Mouse (Mus musculus) stomach, embryonic 14.5 days (tissue): ENCODE results near the gene Gm11569. TPM values are rescaled to one million over a fixed set of nuclear protein-coding genes. Genes with fewer than 3 reads are reported as not detected.
"Not testable (repeated sequence)": the region's sequence is repeated elsewhere in the genome, so short reads cannot be mapped to it uniquely, and the experiment has no call there.

Experiments
- ATAC-seq: fragments of 200-750 bp; cut with Nextera tagmentation; 2 replicates; pipeline ENCODE4 v1.8.0; 2017; ENCODE audit warnings: low read depth, moderate TSS enrichment; ENCODE audit not compliant: insufficient number of reproducible peaks, insufficient read depth, low FRiP score
- H3K27ac ChIP-seq: fragments of 300-500 bp; sonication (generic); 2 replicates; pipeline ENCODE4 v1.5.1; 2014; ENCODE audit warnings: mild to moderate bottlenecking, low read length, moderate library complexity, mixed read lengths
- H3K27me3 ChIP-seq: fragments of 300-500 bp; sonication (generic); 2 replicates; pipeline ENCODE4 v1.6.1; 2014; ENCODE audit warnings: low read length, control low read depth, mixed read lengths; ENCODE audit not compliant: control insufficient read depth, insufficient read depth
- H3K36me3 ChIP-seq: fragments of 300-500 bp; sonication (generic); 2 replicates; pipeline ENCODE4 v1.6.1; 2014; ENCODE audit warnings: mild to moderate bottlenecking, control low read depth, low read length, moderate library complexity, mixed read lengths; ENCODE audit not compliant: control insufficient read depth, insufficient read depth
- H3K4me1 ChIP-seq: fragments of 300-500 bp; sonication (generic); 2 replicates; pipeline ENCODE4 v1.6.1; 2014; ENCODE audit warnings: low read length, control low read depth, mixed read lengths; ENCODE audit not compliant: control insufficient read depth, insufficient read depth
- H3K4me2 ChIP-seq: fragments of 300-500 bp; sonication (generic); replicated peaks from 2 replicates; pipeline ENCODE4 v1.6.1; 2014; ENCODE audit warnings: low read depth, low read length, control low read depth
- H3K4me3 ChIP-seq: fragments of 300-500 bp; sonication (generic); 2 replicates; pipeline ENCODE4 v1.5.1; 2014; ENCODE audit warnings: low read depth, low read length, control low read depth
- H3K9ac ChIP-seq: fragments of 300-500 bp; sonication (generic); replicated peaks from 2 replicates; pipeline ENCODE4 v1.6.1; 2014; ENCODE audit warnings: low read depth, mild to moderate bottlenecking, control low read depth, low read length, moderate library complexity, mixed read lengths
- H3K9me3 ChIP-seq: fragments of 300-500 bp; sonication (generic); 2 replicates; pipeline ENCODE4 v1.6.1; 2016; ENCODE audit warnings: low read depth, low read length, control low read depth; ENCODE audit not compliant: control insufficient read depth
- WGBS: fragments of 180-500 bp; shearing (Covaris S2); extraction: QIAGEN DNeasy Blood & Tissue Kit; methylation state at CpG from one replicate; pipeline ENCODE4 v1.1.7; 2014; 5-methylcytosine and 5-hydroxymethylcytosine counted together
- polyA plus RNA-seq: library from polyadenylated mRNA; unstranded; fragments of >200 nt; fragmentation: Nextera tagmentation; extraction: Ambion mirVana; gene quantifications from 2 replicates; pipeline ENCODE4 v1.2.1, GENCODE M21; 2014

The Gm11569 gene
- polyA plus RNA-seq, 1 experiment from 2014 or later: not detected

DNA sequence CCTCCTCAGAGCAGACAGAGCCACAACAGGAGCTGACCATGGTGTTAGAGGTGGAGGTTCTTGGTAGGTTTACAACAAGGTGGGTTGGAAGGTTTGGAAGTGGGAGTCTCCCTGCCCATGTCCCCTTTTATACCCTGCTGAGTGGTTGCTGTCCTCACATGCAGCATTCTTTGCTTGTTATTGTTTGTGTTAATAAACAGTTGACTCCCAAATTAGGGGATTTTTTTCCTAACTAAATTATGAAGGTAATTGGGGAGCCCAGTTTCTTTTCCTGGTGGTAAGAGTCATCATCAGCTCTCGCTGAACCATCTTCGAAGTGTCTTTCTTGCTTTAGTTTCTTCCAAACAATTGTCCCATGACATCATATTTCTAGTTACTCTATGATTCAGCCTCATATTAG, 18.1 kb downstream of the Gm11569 start, which contains the start of gene Krtap4-8:
Gene Krtap4-8, minus strand, starts transcription at position 101 of the 400 bp plus-strand sequence.
- ATAC-seq: no peak
- no peak within 1 kb of the TSS for H3K9ac ChIP-seq
- no peaks in the 10 kb centered on the region for H3K9me3 ChIP-seq
- H3K4me2 ChIP-seq: no peak within 1 kb of the TSS
- H3K27ac ChIP-seq: no peak within 1 kb of the TSS
- no peaks in the 10 kb centered on the region for H3K27me3 ChIP-seq
- 0 out of 2 replicates have a peak, but pooled peaks cover 4% of the 10 kb centered on the region for H3K4me1 ChIP-seq
- H3K4me3 ChIP-seq: no peak within 1 kb of the TSS
- no peaks in the 10 kb centered on the region for H3K36me3 ChIP-seq
- 90% methylated on average over 2 of the region's 2 CpGs for WGBS

DNA sequence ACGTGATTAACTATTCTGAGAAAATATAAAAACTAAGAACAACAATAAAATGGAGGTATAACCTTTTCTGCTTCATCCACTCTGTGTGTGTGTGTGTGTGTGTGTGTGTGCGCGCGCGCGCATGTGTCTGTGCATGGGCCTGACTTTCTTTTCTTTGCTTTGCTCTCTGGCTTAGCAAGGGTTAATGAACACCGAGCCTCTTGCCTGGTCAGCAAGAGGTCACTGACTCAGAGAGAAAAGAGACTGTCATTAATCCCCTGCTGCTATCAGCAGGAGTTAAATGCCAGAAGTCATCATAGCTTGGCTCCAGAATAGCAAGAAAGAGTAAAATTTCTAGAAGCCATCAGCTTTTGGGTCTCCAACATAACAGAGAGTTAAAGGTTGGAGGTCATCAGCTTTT, 20.3 kb downstream of the Gm11569 start:
- H3K4me3 ChIP-seq: no peak overlapping the region
- 0 out of 2 replicates have a peak, but pooled peaks cover 4% of the 10 kb centered on the region for H3K4me1 ChIP-seq
- no peak for ATAC-seq
- no peaks in the 10 kb centered on the region for H3K9me3 ChIP-seq
- no peaks in the 10 kb centered on the region for H3K27me3 ChIP-seq
- H3K27ac ChIP-seq: no peak overlapping the region
- no peak overlapping the region for H3K9ac ChIP-seq
- WGBS: 54% methylated on average over 7 of the region's 7 CpGs
- no peak overlapping the region for H3K4me2 ChIP-seq
- no peaks in the 10 kb centered on the region for H3K36me3 ChIP-seq

DNA sequence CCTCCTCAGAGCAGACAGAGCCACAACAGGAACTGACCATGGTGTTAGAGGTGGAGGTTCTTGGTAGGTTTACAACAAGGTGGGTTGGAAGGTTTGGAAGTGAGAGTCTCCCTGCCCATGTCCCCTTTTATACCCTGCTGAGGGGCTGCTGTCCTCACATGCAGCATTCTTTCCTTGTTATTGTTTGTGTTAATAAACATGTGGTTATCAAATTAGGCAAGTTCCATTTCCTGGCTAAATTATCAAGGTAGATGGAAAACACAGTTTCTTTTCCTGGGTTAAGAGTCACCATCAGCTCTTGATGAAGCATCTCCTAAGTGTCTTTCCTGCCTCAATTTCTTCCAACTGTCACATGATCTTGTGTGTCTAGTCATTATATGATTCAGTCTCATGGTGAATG, 25.9 kb downstream of the Gm11569 start, which contains the start of gene Gm11595:
Gene Gm11595, minus strand, starts transcription at position 101 of the 400 bp plus-strand sequence.
- not testable (repeated sequence) for H3K9me3 ChIP-seq, H3K4me2 ChIP-seq, H3K27me3 ChIP-seq, H3K4me3 ChIP-seq, ATAC-seq, H3K36me3 ChIP-seq, H3K27ac ChIP-seq, H3K9ac ChIP-seq, H3K4me1 ChIP-seq

DNA sequence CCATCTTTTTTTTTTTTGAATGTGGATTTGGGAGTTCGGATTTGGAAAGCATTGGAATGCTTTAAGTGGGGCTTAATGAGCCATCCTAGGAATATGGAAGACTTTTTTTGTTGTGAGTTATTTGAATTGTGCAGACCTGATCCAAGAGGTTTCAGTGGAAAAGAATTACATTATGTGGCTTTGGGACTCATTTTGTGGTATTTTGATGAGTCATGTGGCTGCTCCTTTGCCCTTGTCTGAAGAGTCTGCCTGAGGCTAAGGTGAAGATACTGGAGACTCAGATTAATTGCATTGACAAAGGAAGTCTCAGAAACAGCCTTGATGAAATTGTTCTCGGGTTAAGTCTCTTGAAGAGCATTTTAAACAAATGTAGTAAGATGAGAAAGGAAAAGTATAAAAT, 30.3 kb downstream of the Gm11569 start:
- H3K4me2 ChIP-seq: no peak overlapping the region
- no peak overlapping the region for H3K9ac ChIP-seq
- whole genome bisulfite sequencing: 66% methylated on average over 2 of the region's 2 CpGs
- H3K4me1 ChIP-seq: no peaks in the 10 kb centered on the region
- no peaks in the 10 kb centered on the region for H3K27me3 ChIP-seq
- no peak overlapping the region for H3K27ac ChIP-seq
- no peak overlapping the region for H3K4me3 ChIP-seq
- H3K36me3 ChIP-seq: no peaks in the 10 kb centered on the region
- ATAC-seq: no peak
- no peaks in the 10 kb centered on the region for H3K9me3 ChIP-seq

DNA sequence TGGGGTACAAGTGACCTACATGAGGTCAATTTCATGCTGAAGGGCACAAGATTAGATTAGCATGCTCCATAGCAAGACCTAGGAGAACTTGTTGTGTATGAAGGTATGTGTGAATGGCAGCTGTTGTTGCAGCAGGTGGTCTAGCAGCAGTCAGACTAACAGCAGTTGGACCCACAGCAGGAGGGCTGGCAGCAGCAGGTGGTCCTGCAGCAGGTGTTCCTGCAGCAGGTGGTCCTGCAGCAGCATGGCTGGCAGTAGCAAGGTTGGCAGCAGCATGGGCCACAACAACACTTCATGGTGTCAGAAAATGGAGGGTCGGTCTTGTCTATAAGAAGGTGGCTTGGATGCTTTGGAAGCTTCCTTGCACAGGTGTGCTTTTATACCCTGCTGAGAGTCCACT, 39.9 kb downstream of the Gm11569 start:
- Histone ChIP-seq H3K9me3 (no peaks in the 10 kb centered on the region), H3K27ac (no peak overlapping the region), H3K9ac (no peak overlapping the region), H3K27me3 (no peaks in the 10 kb centered on the region), H3K36me3 (no peaks in the 10 kb centered on the region), H3K4me3 (no peak overlapping the region), H3K4me2 (no peak overlapping the region), H3K4me1 (no peaks in the 10 kb centered on the region)
- no peak for ATAC-seq
- WGBS: 93% methylated on average over 1 of the region's 1 CpGs

Other genes starting within 250 kb of the Gm11569 start
- not detected in 2 replicates for gene Krtap3-3, start 248.1 kb downstream of the Gm11569 start, polyA plus RNA-seq
- gene Krtap3-2, start 242.1 kb downstream of the Gm11569 start, polyA plus RNA-seq: not detected in 2 replicates
- not detected in 2 replicates for gene Gm11939, start 239.5 kb downstream of the Gm11569 start, polyA plus RNA-seq
- gene Krtap3-1, start 232.3 kb downstream of the Gm11569 start, polyA plus RNA-seq: not detected in 2 replicates
- not detected in 2 replicates for gene Krtap1-5, start 217.9 kb downstream of the Gm11569 start, polyA plus RNA-seq
- not detected in 2 replicates for gene Krtap1-4, start 215.3 kb downstream of the Gm11569 start, polyA plus RNA-seq
- not detected in 2 replicates for gene Krtap1-3, start 207.6 kb downstream of the Gm11569 start, polyA plus RNA-seq
- not detected in 2 replicates for gene Krtap9-3, start 200.8 kb downstream of the Gm11569 start, polyA plus RNA-seq
- not detected in 2 replicates for gene Gm11938, start 195.6 kb downstream of the Gm11569 start, polyA plus RNA-seq
- gene Gm11937, start 188.7 kb downstream of the Gm11569 start, polyA plus RNA-seq: not detected in 2 replicates
- not detected in 2 replicates for gene Krtap2-4, start 184.1 kb downstream of the Gm11569 start, polyA plus RNA-seq
- gene Gm11562, start 178.5 kb downstream of the Gm11569 start, polyA plus RNA-seq: not detected in 2 replicates
- gene Krtap4-1, start 170.7 kb downstream of the Gm11569 start, polyA plus RNA-seq: not detected in 2 replicates
- not detected in 2 replicates for gene Krtap4-2, start 163.8 kb downstream of the Gm11569 start, polyA plus RNA-seq
- not detected in 2 replicates for gene Krtap4-7, start 154.8 kb downstream of the Gm11569 start, polyA plus RNA-seq
- gene Gm11555, start 148.7 kb downstream of the Gm11569 start, polyA plus RNA-seq: not detected in 2 replicates
- not detected in 2 replicates for gene Gm11563, start 140.0 kb downstream of the Gm11569 start, polyA plus RNA-seq
- not detected in 2 replicates for gene Krtap4-6, start 133.0 kb downstream of the Gm11569 start, polyA plus RNA-seq
- gene Gm14190, start 108.2 kb downstream of the Gm11569 start, polyA plus RNA-seq: not detected in 2 replicates
- not detected in 2 replicates for gene Gm14180, start 64.6 kb downstream of the Gm11569 start, polyA plus RNA-seq
- gene Gm11595, start 26.0 kb downstream of the Gm11569 start, polyA plus RNA-seq: not detected in 2 replicates
- gene Krtap4-8, start 18.2 kb downstream of the Gm11569 start, polyA plus RNA-seq: not detected in 2 replicates
- gene Krtap4-9, start 13.7 kb downstream of the Gm11569 start, polyA plus RNA-seq: not detected in 2 replicates
- gene Gm11596, start 5.5 kb downstream of the Gm11569 start, polyA plus RNA-seq: not detected in 2 replicates
- gene Gm11554, start 5.5 kb upstream of the Gm11569 start, polyA plus RNA-seq: not detected in 2 replicates
- gene Krtap4-13, start 11.0 kb upstream of the Gm11569 start, polyA plus RNA-seq: not detected in 2 replicates
- gene Gm11564, start 16.7 kb upstream of the Gm11569 start, polyA plus RNA-seq: not detected in 2 replicates
- gene 2300003K06Rik, start 39.1 kb upstream of the Gm11569 start, polyA plus RNA-seq: not detected in 2 replicates
- gene Krtap4-16, start 52.7 kb upstream of the Gm11569 start, polyA plus RNA-seq: not detected in 2 replicates
- not detected in 2 replicates for gene Gm11568, start 59.0 kb upstream of the Gm11569 start, polyA plus RNA-seq
- gene Gm11559, start 65.5 kb upstream of the Gm11569 start, polyA plus RNA-seq: not detected in 2 replicates
- not detected in 2 replicates for gene Krtap9-1, start 74.5 kb upstream of the Gm11569 start, polyA plus RNA-seq
- gene Gm11567, start 80.3 kb upstream of the Gm11569 start, polyA plus RNA-seq: not detected in 2 replicates
- not detected in 2 replicates for gene Krtap31-1, start 109.0 kb upstream of the Gm11569 start, polyA plus RNA-seq
- not detected in 2 replicates for gene Gm11565, start 115.8 kb upstream of the Gm11569 start, polyA plus RNA-seq
- gene Krtap31-2, start 137.4 kb upstream of the Gm11569 start, polyA plus RNA-seq: not detected in 2 replicates
- gene Krtap9-5, start 149.5 kb upstream of the Gm11569 start, polyA plus RNA-seq: not detected in 2 replicates
- not detected in 2 replicates for gene Krtap29-1, start 180.1 kb upstream of the Gm11569 start, polyA plus RNA-seq
- gene Krtap16-1, start 187.7 kb upstream of the Gm11569 start, polyA plus RNA-seq: not detected in 2 replicates
- gene Krtap17-1, start 195.1 kb upstream of the Gm11569 start, polyA plus RNA-seq: not detected in 2 replicates
- not detected in 2 replicates for gene Krt33a, start 217.3 kb upstream of the Gm11569 start, polyA plus RNA-seq
- 0.26 TPM in 1 of 2 replicates, not detected in the other for gene Krt33b, start 230.9 kb upstream of the Gm11569 start, polyA plus RNA-seq
- 0.36 TPM in 1 of 2 replicates, not detected in the other for gene Krt34, start 242.6 kb upstream of the Gm11569 start, polyA plus RNA-seq